Mouse (Mus musculus): ENCODE data around the gene Wfdc21. TPM values are rescaled to one million over a fixed set of nuclear protein-coding genes. Genes with fewer than 3 reads are reported as not detected.

Gene Wfdc21
- total and polyA plus RNA-seq, 3 experiments, result 1.3 TPM; not detected in 2

- Histone ChIP-seq H3K27me3 (ENCODE audit: control insufficient read depth, insufficient read depth, low read length) (0 out of 2 replicates have a peak, but pooled peaks cover 2% of the 10 kb centered on the region), H3K4me3 (no peak overlapping the region), H3K9ac (ENCODE audit: low read depth, low read length) (no peak overlapping the region), H3K36me3 (ENCODE audit: control insufficient read depth, insufficient read depth, low read length) (no peaks in the 10 kb centered on the region), H3K4me1 (ENCODE audit: control insufficient read depth, insufficient read depth, low read length) (no peaks in the 10 kb centered on the region; the same call in 1 of the 2 replicates), H3K27ac (no peak overlapping the region), H3K79me2 (replicated peaks; ENCODE audit: control insufficient read depth, insufficient read depth, low read length) (no peaks in the 10 kb centered on the region)
- no peak for DNase-seq
- TF ChIP-seq CTCF (IDR thresholded peaks at IDR 0.05) (no peak), POLR2A (IDR thresholded peaks at IDR 0.05; ENCODE audit: insufficient read depth, low read depth, low read length) (no peak), EP300 (IDR thresholded peaks at IDR 0.05; ENCODE audit: insufficient read depth, low read depth, low read length) (no peak)
- intact Hi-C loops (cut with DNase I), result loop anchor here (5.0 to 10.0 kb wide), 2 partner anchors 101 to 294 kb away; no protein-coding TSS in a partner anchor
- 59% methylated on average over 2 of the region's 2 CpGs for WGBS
These were observed 10.9 kb upstream of the Wfdc21 start for GRCm38 (mm10) chr11:83735881-83736280.

DNA sequence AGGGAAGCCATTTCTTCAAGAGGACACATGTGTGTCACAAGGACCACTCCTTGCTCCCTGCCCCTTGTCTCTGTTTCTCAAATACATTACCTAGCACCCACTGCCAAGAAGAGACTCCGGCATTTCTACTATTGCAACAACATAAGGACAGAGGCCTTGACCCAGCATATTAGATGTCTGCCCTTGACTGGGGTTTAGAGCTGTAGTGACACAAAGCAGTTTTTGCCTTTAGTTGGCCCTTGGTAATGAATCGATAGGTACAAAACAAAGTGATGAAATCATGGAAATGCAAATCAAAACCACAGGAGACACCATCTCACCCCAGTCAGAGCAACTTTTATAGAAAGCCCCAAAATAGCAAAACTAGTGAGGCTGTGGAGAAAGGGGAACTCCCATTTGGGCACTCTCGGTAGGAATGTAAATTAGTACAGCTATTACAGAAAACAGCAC is 9.6 kb upstream of the Wfdc21 start:
- WGBS, result 77% methylated on average over 3 of the region's 3 CpGs
- H3K27me3 ChIP-seq (ENCODE audit: control insufficient read depth, insufficient read depth, low read length), result 0 out of 2 replicates have a peak, but pooled peaks cover 2% of the 10 kb centered on the region
- no peak for DNase-seq
- H3K79me2 ChIP-seq (replicated peaks; ENCODE audit: control insufficient read depth, insufficient read depth, low read length), result no peaks in the 10 kb centered on the region
- no peaks in the 10 kb centered on the region for H3K36me3 ChIP-seq (ENCODE audit: control insufficient read depth, insufficient read depth, low read length)
- H3K27ac ChIP-seq, result no peak overlapping the region
- no peaks in the 10 kb centered on the region; the same call in 1 of the 2 replicates for H3K4me1 ChIP-seq (ENCODE audit: control insufficient read depth, insufficient read depth, low read length)
- intact Hi-C loops (cut with DNase I), result loop anchor here (5.0 to 10.0 kb wide), 2 partner anchors 102 to 295 kb away; no protein-coding TSS in a partner anchor
- H3K4me3 ChIP-seq, result no peak overlapping the region
- H3K9ac ChIP-seq (ENCODE audit: low read depth, low read length), result no peak overlapping the region
- TF ChIP-seq EP300 (IDR thresholded peaks at IDR 0.05; ENCODE audit: insufficient read depth, low read depth, low read length) (no peak), POLR2A (IDR thresholded peaks at IDR 0.05; ENCODE audit: insufficient read depth, low read depth, low read length) (no peak), CTCF (IDR thresholded peaks at IDR 0.05) (no peak)

DNA sequence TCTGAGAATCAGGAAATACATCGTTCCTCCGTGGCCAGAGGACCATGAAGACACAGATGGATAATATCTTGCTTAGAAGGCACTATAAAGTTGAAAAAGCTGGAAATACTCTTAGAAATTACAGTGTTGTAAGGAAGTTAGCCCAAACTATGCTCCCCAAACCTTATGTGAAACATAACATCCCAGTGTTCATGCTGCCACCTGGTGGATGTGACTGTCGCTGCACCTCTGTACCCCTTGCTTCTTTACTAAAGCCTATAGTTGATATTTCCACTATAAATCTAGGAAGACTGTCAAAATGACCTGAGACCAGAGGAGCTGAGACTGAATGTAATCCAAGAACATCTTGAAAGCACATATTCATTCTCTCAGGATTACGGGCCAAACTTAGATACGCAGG is 7.5 kb upstream of the Wfdc21 start:
- intact Hi-C loops (cut with DNase I), result loop anchor here (1.0 to 10.0 kb wide), 3 partner anchors 104 to 297 kb away; no protein-coding TSS in a partner anchor
- DNase-seq, result peak; percentile 52 to 80
- WGBS, result 11% methylated on average over 5 of the region's 5 CpGs
- Histone ChIP-seq H3K27me3 (ENCODE audit: control insufficient read depth, insufficient read depth, low read length) (0 out of 2 replicates have a peak, but pooled peaks cover 2% of the 10 kb centered on the region), H3K9ac (ENCODE audit: low read depth, low read length) (no peak overlapping the region), H3K36me3 (ENCODE audit: control insufficient read depth, insufficient read depth, low read length) (no peaks in the 10 kb centered on the region), H3K4me1 (ENCODE audit: control insufficient read depth, insufficient read depth, low read length) (no peaks in the 10 kb centered on the region; the same call in 1 of the 2 replicates), H3K27ac (no peak overlapping the region), H3K79me2 (replicated peaks; ENCODE audit: control insufficient read depth, insufficient read depth, low read length) (no peaks in the 10 kb centered on the region), H3K4me3 (no peak overlapping the region)
- TF ChIP-seq EP300 (IDR thresholded peaks at IDR 0.05; ENCODE audit: insufficient read depth, low read depth, low read length) (0 out of 2 replicates have a peak, but pooled peaks have one; percentile 49), CTCF (IDR thresholded peaks at IDR 0.05) (peak; percentile 95), POLR2A (IDR thresholded peaks at IDR 0.05; ENCODE audit: insufficient read depth, low read depth, low read length) (no peak)

DNA sequence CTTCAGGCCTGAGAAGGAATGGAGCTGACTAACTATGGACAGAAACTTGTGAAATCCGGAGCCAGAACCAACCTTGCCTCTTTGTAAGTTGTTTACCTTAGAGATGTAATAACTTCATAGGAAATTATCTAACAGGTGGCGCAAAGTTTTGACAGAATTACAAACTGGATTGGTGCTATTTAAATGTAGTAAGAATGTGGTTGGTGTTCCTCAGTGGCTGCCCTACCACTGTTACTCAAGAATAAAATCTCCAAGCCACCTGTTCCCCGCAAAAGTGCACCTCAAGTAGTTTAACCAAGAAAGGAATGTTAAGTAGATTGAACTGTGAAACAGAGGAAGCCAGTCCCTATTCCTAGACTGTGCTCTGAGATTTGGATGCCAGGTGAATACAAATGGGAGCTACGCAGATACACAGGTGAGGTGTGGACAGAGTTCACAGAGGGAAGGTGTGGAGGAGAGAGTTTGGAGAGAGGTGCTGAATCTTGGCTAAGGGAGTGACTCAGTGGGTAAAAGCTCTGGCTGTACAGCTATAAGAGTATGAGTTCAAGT is 6.2 kb upstream of the Wfdc21 start:
- 72% methylated on average over 4 of the region's 4 CpGs for WGBS
- H3K27me3 ChIP-seq (ENCODE audit: control insufficient read depth, insufficient read depth, low read length), result 0 out of 2 replicates have a peak, but pooled peaks cover 2% of the 10 kb centered on the region
- DNase-seq, result no peak
- intact Hi-C loops (cut with DNase I), result no loop called here
- no peak overlapping the region for H3K27ac ChIP-seq
- H3K79me2 ChIP-seq (replicated peaks; ENCODE audit: control insufficient read depth, insufficient read depth, low read length), result no peaks in the 10 kb centered on the region
- H3K4me3 ChIP-seq, result no peak overlapping the region
- H3K4me1 ChIP-seq (ENCODE audit: control insufficient read depth, insufficient read depth, low read length), result no peaks in the 10 kb centered on the region; the same call in 1 of the 2 replicates
- H3K9ac ChIP-seq (ENCODE audit: low read depth, low read length), result no peak overlapping the region
- H3K36me3 ChIP-seq (ENCODE audit: control insufficient read depth, insufficient read depth, low read length), result no peaks in the 10 kb centered on the region
- no peak for TF ChIP-seq CTCF (IDR thresholded peaks at IDR 0.05)
- no peak for TF ChIP-seq POLR2A (IDR thresholded peaks at IDR 0.05; ENCODE audit: insufficient read depth, low read depth, low read length)
- no peak for TF ChIP-seq EP300 (IDR thresholded peaks at IDR 0.05; ENCODE audit: insufficient read depth, low read depth, low read length)

DNA sequence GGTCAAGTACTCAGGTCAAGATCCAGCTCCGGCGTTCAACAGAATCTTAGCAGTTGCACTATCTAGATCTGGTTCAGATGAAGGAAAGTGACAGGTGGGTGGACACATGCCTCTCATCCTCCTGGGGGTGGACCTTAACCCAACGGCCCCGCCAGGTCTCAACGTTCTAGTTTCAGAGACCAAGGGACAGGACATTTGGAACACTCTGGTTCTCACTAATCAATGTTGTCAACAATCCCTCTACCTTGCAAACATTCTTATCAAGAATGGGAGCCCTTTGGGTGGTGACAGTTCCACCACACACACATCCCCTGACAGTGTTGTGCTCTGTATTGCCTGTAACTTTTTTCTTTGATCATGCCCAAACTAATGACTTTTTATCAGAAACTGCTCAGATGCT is 4.9 kb upstream of the Wfdc21 start:
- intact Hi-C loops (cut with DNase I), result no loop called here
- H3K4me1 ChIP-seq (ENCODE audit: control insufficient read depth, insufficient read depth, low read length), result no peaks in the 10 kb centered on the region; the same call in 1 of the 2 replicates
- H3K9ac ChIP-seq (ENCODE audit: low read depth, low read length), result no peak overlapping the region
- no peaks in the 10 kb centered on the region; the same call in 1 of the 2 replicates for H3K27me3 ChIP-seq (ENCODE audit: control insufficient read depth, insufficient read depth, low read length)
- no peak overlapping the region for H3K4me3 ChIP-seq
- no peaks in the 10 kb centered on the region for H3K79me2 ChIP-seq (replicated peaks; ENCODE audit: control insufficient read depth, insufficient read depth, low read length)
- no peak overlapping the region for H3K27ac ChIP-seq
- no peak for DNase-seq
- no peaks in the 10 kb centered on the region for H3K36me3 ChIP-seq (ENCODE audit: control insufficient read depth, insufficient read depth, low read length)
- no peak for TF ChIP-seq CTCF (IDR thresholded peaks at IDR 0.05)
- no peak for TF ChIP-seq POLR2A (IDR thresholded peaks at IDR 0.05; ENCODE audit: insufficient read depth, low read depth, low read length)
- no peak for TF ChIP-seq EP300 (IDR thresholded peaks at IDR 0.05; ENCODE audit: insufficient read depth, low read depth, low read length)
- WGBS, result 52% methylated on average over 5 of the region's 5 CpGs

DNA sequence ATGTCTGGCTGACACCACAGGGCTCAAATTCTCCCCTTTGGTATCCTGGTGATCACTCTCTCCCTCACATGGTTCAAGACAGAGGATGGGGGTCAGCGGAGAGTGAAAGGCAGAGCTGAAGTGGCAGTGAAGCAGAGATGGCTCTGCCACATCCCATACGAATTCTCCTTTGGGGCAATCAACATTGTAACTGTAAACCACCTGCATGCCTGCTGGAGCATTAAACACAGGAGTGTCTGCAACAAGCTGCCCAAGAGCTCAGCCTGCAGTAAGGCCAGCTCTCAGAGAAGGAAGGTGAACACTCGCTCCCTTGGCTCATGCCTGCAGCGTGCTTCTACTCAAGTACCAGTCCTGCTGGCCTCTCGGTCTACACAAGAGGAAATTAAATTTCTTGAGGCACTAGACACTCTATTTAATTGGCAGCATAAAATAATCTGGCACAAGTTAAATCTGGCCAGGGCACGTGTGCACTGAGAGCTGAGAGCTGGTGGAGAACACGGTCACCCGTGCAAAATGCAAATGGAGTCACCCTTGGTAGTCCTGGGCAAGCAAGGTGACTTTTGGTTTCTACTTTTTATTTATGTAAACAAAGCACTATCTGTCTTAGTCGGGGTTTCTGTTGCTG is 3.9 kb upstream of the Wfdc21 start:
- DNase-seq, result no peak
- no peaks in the 10 kb centered on the region for H3K79me2 ChIP-seq (replicated peaks; ENCODE audit: control insufficient read depth, insufficient read depth, low read length)
- no peaks in the 10 kb centered on the region for H3K36me3 ChIP-seq (ENCODE audit: control insufficient read depth, insufficient read depth, low read length)
- no peak for TF ChIP-seq POLR2A (IDR thresholded peaks at IDR 0.05; ENCODE audit: insufficient read depth, low read depth, low read length)
- no peak for TF ChIP-seq CTCF (IDR thresholded peaks at IDR 0.05)
- no peak for TF ChIP-seq EP300 (IDR thresholded peaks at IDR 0.05; ENCODE audit: insufficient read depth, low read depth, low read length)
- no peak overlapping the region for H3K4me3 ChIP-seq
- no peak overlapping the region for H3K9ac ChIP-seq (ENCODE audit: low read depth, low read length)
- H3K4me1 ChIP-seq (ENCODE audit: control insufficient read depth, insufficient read depth, low read length), result no peaks in the 10 kb centered on the region; the same call in 1 of the 2 replicates
- intact Hi-C loops (cut with DNase I), result no loop called here
- H3K27ac ChIP-seq, result no peak overlapping the region
- peaks cover 1% of the 10 kb centered on the region; the same call in 1 of the 2 replicates for H3K27me3 ChIP-seq (ENCODE audit: control insufficient read depth, insufficient read depth, low read length)
- 60% methylated on average over 9 of the region's 9 CpGs for WGBS

Measured in heart, adult 2 months (tissue).